Mouse (Mus musculus): ENCODE measurements around the gene Ubald1.
A peak's percentile ranks its signal among the peaks of the same experiment; 100 is the strongest.

Ubald1 gene

GRCm38 (mm10) chr16:4866101-4866695, 13.9 kb downstream of the Ubald1 start:
- peak; percentile 58 to 70 for DNase-seq

DNA sequence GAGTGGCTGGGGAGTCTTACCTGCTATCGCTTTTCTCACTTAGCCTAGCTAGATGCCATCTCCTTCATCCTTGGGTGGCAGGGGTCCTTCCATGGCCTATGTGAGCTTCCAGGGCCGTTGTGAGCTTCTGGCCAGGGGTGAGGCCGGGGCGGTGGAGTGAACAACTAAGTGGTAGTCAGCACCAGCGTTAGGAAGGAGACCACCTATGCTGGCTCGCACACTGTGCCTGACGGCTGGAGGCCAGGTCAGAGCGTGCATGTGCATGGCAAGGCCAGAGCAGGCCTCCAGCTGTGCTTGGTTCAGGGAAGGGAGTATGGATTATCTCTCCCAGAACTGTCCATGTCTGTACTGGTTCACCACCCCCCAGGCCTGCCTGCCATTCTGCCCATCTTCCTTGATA, 16.4 kb downstream of the Ubald1 start:
- no peak for DNase-seq

- peak; percentile 81 to 87 for DNase-seq
Observed at GRCm38 (mm10) chr16:4862863-4863483, 17.1 kb downstream of the Ubald1 start.

- DNase-seq, result peak; percentile 51 to 63
Observed at GRCm38 (mm10) chr16:4861392-4861791, 18.7 kb downstream of the Ubald1 start.

- DNase-seq, result no peak
Observed at GRCm38 (mm10) chr16:4855046-4855650, 25.0 kb downstream of the Ubald1 start.

DNA sequence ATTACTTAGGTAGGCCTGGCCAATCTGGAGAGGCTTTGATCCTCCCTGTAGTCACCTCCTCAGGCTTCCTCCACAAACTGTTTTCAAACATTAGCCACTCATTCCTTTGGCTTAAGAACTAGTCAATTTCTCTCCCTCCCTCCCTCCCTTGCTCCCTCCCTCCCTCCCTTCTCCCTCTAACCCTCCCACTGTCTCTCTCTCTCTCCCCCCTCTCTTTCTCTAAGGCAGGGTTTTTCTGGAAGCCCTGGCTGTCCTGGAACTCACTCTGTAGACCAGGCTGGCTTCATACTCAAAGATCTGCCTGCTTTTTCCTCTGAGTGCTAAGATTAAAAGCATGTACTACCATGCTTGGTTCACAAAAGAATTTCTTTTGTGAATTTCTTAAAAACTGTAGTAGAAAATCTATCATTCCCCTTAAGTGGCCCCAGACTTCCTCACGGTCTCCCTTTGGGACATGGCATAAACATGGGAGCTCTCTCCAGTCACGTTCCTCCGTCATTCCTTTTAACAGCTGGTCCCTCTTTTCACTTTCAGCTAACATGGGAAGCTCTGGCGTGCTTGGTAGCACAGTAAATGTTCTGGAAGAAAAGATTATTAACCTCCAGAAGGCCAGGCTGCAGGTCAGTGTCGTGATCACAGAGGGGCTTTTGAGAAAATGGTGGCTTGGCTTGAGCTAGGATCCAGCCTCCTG, 29.0 kb downstream of the Ubald1 start:
- DNase-seq, result peak in 1 of 2 experiments; percentile 35

GRCm38 (mm10) chr16:4850361-4850760, 29.8 kb downstream of the Ubald1 start:
- no peak for DNase-seq

- DNase-seq, result no peak
Observed at GRCm38 (mm10) chr16:4848090-4848489, 32.0 kb downstream of the Ubald1 start.

DNA sequence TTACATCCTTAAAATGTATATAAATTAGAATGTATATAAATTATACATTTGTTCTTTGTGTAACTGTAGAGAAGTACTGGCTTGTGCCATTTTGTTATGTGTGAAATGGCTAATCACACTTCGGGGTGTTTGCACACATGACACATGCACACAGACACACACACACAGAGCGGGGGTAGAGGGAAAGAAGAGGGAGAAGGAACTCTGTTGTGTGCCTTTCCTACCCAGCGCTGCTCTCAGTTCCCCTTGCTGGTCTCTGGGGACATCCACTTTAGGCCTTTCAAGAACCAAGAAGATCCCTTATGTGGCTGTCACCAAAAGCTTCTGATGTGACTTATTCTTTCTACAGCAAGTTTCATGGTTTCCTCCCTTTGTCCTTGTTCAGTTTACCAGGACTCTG, 33.1 kb downstream of the Ubald1 start:
- no peak for DNase-seq

GRCm38 (mm10) chr16:4840231-4840630, 39.9 kb downstream of the Ubald1 start:
- DNase-seq, result no peak

- no peak for DNase-seq
Observed at GRCm38 (mm10) chr16:4839552-4839951, 40.6 kb downstream of the Ubald1 start.

DNA sequence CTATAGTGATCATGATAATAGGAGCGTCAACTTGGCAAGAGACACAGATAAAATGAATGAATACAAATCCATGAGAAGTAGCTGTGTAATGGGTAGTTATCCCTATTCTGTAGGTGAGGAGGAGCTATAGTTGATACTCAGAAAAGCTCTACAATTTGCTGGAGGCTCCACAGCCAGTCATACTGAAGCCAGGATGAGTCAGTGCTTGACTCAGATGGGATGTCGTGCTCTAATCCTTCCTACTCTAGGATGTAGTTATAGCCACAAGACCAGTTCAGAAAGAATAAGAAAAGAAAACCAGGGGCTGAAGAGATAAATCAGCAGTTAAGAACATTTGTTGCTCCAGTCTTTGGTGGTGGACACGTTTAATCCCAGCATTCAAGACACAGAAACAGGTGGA, 42.5 kb downstream of the Ubald1 start:
- DNase-seq, result no peak

DNA sequence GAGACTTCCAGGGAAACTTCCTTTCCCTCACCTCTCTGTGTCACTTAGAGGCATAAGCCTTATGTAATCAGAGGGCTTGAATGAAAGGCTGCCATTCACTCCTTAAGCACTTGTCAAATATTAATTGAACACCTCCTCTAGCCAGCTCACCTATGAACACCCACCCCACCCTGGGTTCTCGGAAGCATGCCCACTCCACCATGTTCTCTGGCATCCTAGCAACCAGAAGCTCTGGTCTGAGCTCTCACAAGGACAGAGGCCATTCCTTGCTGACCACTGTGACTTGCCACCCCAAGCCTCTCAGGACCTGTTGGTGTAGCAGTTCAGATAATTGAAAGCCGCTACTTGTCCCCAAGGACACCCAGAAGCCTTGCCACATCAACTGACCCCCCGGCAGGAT, 44.9 kb downstream of the Ubald1 start, which contains the start of gene 4930562C15Rik:
TSS of gene 4930562C15Rik (plus strand) at position 226 of the 400 bp plus-strand sequence.
- no peak for DNase-seq

DNA sequence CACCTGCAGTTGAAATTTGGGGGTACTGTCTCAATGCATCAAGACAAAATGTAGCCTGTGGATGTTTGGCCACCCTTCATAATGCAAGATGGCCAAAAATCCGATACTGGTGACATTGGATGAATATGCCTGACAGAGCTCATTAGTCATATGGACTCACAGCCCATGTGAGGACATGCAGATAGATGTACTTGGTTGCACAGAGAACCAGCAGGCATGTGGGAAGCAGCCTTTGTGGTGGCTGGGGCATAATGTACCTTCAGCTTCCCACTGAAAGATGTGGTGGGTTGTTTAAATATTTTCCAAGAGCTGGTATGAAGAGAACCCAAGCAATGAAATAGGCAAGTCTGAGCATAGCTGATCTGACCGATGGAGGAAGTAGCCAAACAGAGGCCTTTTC, 46.3 kb downstream of the Ubald1 start:
- DNase-seq, result no peak

DNA sequence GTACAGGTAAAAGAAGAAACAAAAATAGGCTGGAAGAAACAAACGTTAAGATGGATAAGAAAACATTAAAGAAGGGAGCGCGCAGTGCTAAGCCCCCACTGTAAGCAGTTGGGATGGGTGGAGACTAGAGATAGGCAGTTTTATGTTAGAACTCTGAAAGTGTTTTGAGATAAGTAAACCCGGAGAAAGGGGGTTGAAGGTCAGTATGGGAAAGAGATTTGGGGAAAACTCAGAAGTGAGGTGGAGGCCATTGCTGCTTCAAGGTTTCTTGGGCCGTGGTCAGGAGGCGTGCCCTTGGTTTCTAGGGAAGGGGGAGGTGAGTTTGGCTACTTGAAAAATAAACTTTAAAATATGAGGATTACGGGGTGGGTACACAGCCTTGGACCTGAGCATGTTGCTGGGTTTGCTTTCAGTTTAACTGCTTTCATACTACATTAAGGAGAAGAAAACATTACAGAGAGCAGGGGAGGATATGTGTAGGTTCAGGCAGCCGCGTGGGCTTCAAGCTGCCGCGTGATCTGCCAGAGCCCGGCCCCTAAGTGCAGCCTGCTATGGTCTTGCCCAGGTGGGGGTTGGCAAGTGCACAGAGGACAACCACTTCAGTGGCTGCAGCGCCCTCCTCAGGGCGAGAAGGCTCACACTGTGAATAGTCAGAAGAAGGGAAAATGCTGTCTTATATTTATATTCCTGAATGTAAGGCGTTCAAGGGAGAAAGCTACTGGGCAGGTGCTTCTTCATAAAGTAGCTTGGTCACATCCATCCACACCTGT, 48.3 kb downstream of the Ubald1 start:
- peak; percentile 36 to 65 for DNase-seq

- DNase-seq, result no peak
Observed at GRCm38 (mm10) chr16:4829271-4829900, 50.7 kb downstream of the Ubald1 start.

GRCm38 (mm10) chr16:4827639-4828038, 52.5 kb downstream of the Ubald1 start:
- DNase-seq, result no peak
